Mouse (Mus musculus): Measurements from ENCODE around the gene Slc25a39. TPM values are rescaled to one million over a fixed set of nuclear protein-coding genes. Genes with fewer than 3 reads are reported as not detected.

The Slc25a39 gene
- polyA plus RNA-seq, 1 experiment: 122 TPM

DNA sequence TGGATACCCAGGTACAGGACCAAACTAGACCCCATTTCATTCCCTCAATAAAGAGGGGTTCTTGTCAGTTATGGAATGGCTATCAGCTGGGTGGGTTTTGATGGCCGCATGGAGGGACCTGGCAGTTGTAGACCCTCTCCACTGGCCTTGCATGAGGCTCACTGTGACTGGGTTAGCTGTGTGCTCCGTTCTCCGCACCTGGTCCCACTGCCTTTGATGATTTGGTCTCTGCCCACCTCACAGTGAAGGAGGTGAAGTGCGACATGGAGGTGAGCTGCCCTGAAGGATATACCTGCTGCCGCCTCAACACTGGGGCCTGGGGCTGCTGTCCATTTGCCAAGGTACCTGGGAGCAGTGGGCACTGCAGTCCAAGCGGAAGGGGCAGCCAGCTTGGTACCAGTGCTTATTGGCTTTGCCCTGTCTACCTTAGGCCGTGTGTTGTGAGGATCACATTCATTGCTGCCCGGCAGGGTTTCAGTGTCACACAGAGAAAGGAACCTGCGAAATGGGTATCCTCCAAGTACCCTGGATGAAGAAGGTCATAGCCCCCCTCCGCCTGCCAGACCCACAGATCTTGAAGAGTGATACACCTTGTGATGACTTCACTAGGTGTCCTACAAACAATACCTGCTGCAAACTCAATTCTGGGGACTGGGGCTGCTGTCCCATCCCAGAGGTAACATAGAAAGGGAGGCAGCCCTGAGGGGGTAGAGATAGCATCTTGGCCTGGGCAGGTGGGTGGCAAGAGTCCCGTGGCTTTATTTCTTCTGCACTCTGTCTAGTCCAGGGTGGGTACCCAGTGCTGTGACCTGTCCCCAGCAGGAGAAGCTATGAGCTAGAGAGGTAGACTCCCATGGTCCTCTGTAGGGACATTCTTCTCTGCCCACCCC, 27.3 kb upstream of the Slc25a39 start:
- TF ChIP-seq CTCF (IDR thresholded peaks at IDR 0.05; ENCODE audit: borderline replicate concordance, extremely low read depth, insufficient read depth, insufficient read length): no peak
- no peak for TF ChIP-seq POLR2A (IDR thresholded peaks at IDR 0.05; ENCODE audit: borderline replicate concordance, extremely low read depth, insufficient read depth, insufficient read length, poor library complexity, severe bottlenecking)
- no peak for DNase-seq (ENCODE audit: low read depth)

- peak; percentile 92 for DNase-seq (ENCODE audit: low read depth)
- TF ChIP-seq CTCF (IDR thresholded peaks at IDR 0.05; ENCODE audit: borderline replicate concordance, extremely low read depth, insufficient read depth, insufficient read length) (peak; percentile 92), POLR2A (IDR thresholded peaks at IDR 0.05; ENCODE audit: borderline replicate concordance, extremely low read depth, insufficient read depth, insufficient read length, poor library complexity, severe bottlenecking) (no peak)
Measured at GRCm38 (mm10) chr11:102434406-102434805, 26.7 kb upstream of the Slc25a39 start.

GRCm38 (mm10) chr11:102433866-102434265, 26.1 kb upstream of the Slc25a39 start:
- TF ChIP-seq CTCF (IDR thresholded peaks at IDR 0.05; ENCODE audit: borderline replicate concordance, extremely low read depth, insufficient read depth, insufficient read length): no peak
- no peak for DNase-seq (ENCODE audit: low read depth)

GRCm38 (mm10) chr11:102432896-102433295, 25.1 kb upstream of the Slc25a39 start:
- DNase-seq (ENCODE audit: low read depth): no peak
- TF ChIP-seq POLR2A (IDR thresholded peaks at IDR 0.05; ENCODE audit: borderline replicate concordance, extremely low read depth, insufficient read depth, insufficient read length, poor library complexity, severe bottlenecking): no peak
- TF ChIP-seq CTCF (IDR thresholded peaks at IDR 0.05; ENCODE audit: borderline replicate concordance, extremely low read depth, insufficient read depth, insufficient read length): no peak

- no peak for DNase-seq (ENCODE audit: low read depth)
- TF ChIP-seq CTCF (IDR thresholded peaks at IDR 0.05; ENCODE audit: borderline replicate concordance, extremely low read depth, insufficient read depth, insufficient read length) (no peak), POLR2A (IDR thresholded peaks at IDR 0.05; ENCODE audit: borderline replicate concordance, extremely low read depth, insufficient read depth, insufficient read length, poor library complexity, severe bottlenecking) (no peak)
Measured at GRCm38 (mm10) chr11:102432115-102432843, 24.5 kb upstream of the Slc25a39 start.

DNA sequence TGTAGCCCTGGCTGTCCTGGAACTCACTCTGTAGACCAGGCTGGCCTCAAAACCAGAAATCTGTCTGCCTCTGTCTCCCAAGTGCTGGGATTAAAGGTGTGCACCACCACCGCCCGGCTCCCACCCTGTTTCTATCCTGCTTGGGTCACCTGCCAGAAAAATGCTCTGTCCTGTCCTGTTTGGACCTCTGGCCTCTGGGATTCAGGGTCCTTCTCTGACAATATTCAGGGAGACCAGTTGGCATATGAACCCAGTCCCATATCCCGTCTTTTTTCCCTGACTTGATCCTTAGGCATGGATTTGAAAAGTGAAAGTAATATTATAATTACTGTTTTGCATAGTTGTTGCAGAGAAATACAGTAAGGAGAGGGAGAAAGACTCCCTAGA, 24.0 kb upstream of the Slc25a39 start:
- TF ChIP-seq POLR2A (IDR thresholded peaks at IDR 0.05; ENCODE audit: borderline replicate concordance, extremely low read depth, insufficient read depth, insufficient read length, poor library complexity, severe bottlenecking): no peak
- TF ChIP-seq CTCF (IDR thresholded peaks at IDR 0.05; ENCODE audit: borderline replicate concordance, extremely low read depth, insufficient read depth, insufficient read length): no peak
- DNase-seq (ENCODE audit: low read depth): no peak

- DNase-seq (ENCODE audit: low read depth): peak; percentile 86
- peak; percentile 79 for TF ChIP-seq CTCF (IDR thresholded peaks at IDR 0.05; ENCODE audit: borderline replicate concordance, extremely low read depth, insufficient read depth, insufficient read length)
- no peak for TF ChIP-seq POLR2A (IDR thresholded peaks at IDR 0.05; ENCODE audit: borderline replicate concordance, extremely low read depth, insufficient read depth, insufficient read length, poor library complexity, severe bottlenecking)
Measured at GRCm38 (mm10) chr11:102431018-102431645, 23.4 kb upstream of the Slc25a39 start.

DNA sequence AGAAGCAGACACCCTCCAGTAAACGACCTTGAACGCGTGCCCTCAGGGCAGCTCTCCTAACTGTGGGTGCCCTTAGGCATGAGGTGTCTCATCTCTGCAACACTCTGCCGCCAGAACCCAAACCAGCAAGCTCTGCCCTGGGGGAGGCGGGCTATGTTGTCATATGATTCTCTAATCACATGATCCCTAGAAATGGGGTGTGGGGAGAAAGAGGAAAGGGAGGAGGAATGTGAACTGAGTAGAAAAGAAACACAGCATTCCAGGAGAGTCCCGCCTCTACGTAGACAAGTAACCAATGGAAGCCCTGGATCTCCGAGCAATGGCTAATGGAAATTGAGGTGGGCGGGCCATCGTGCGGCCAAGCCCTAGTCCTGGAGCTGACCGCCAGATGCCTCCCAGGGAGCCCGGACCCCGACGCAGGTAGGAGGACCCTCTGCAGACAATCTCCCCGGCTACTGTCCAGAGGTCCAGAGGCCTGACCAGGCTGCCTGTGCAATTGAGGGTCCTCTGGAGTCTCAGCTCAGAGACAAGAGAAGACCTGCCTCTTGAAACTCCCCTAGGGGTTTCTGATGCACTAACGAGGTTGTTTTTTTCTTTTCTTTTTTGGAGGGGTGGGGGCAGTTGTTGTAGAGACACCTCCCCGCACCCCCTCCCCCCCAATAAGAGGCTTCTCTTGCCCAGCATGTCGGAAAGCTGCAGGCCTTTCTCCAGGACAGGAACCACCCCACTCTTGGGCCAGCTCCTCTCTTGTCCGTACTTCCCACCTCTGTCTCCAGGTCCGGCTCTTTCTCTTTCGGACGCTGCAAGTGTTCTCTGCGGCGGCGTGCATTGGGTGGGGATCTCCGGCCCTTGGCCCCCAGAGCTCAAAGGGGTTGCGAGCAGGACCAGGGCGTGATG, 22.6 kb upstream of the Slc25a39 start, which contains the start of gene Grn:
Gene Grn, plus strand, starts transcription at position 195 of the 897 bp plus-strand sequence.
- peak; percentile 97 for DNase-seq (ENCODE audit: low read depth)
- TF ChIP-seq CTCF (IDR thresholded peaks at IDR 0.05; ENCODE audit: borderline replicate concordance, extremely low read depth, insufficient read depth, insufficient read length) (no peak), POLR2A (IDR thresholded peaks at IDR 0.05; ENCODE audit: borderline replicate concordance, extremely low read depth, insufficient read depth, insufficient read length, poor library complexity, severe bottlenecking) (peak; percentile 22; the same call in 1 of the 2 replicates)

DNA sequence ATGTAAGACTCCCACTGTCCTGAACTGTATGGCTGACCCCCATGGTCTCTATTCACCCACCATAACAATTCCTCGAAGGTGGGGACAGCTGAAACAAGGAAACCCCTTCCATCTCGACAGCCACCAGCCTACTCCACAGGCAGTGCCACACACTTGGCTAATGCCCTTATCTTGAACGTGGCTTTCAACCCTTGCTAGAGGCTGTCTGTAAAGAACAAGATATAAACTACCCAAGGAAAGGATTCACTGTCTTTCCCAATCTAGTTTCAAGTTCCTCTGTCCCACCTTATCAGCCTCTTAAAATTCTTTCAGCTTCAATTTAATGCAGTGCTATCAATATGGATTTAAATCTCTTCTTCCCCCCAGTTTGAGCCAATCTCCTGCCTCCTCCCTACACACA, 21.8 kb upstream of the Slc25a39 start:
- TF ChIP-seq CTCF (IDR thresholded peaks at IDR 0.05; ENCODE audit: borderline replicate concordance, extremely low read depth, insufficient read depth, insufficient read length) (no peak), POLR2A (IDR thresholded peaks at IDR 0.05; ENCODE audit: borderline replicate concordance, extremely low read depth, insufficient read depth, insufficient read length, poor library complexity, severe bottlenecking) (no peak)
- DNase-seq (ENCODE audit: low read depth): no peak

GRCm38 (mm10) chr11:102428981-102429540, 21.3 kb upstream of the Slc25a39 start:
- TF ChIP-seq CTCF (IDR thresholded peaks at IDR 0.05; ENCODE audit: borderline replicate concordance, extremely low read depth, insufficient read depth, insufficient read length) (no peak), POLR2A (IDR thresholded peaks at IDR 0.05; ENCODE audit: borderline replicate concordance, extremely low read depth, insufficient read depth, insufficient read length, poor library complexity, severe bottlenecking) (no peak)

More at GRCm38 (mm10) chr11:102428981-102429540, 21.3 kb upstream of the Slc25a39 start:
- no peak for DNase-seq (ENCODE audit: low read depth)
